Mouse (Mus musculus): ENCODE measurements around the gene Baiap2l2.

- TF ChIP-seq POLR2A (IDR thresholded peaks at IDR 0.05; ENCODE audit: low read depth, low read length) (no peak), CTCF (IDR thresholded peaks at IDR 0.05; ENCODE audit: borderline replicate concordance, insufficient read depth, low read length) (no peak)
Measured at GRCm38 (mm10) chr15:79219572-79219971, 65.8 kb downstream of the Baiap2l2 start.

All from embryonic fibroblast, embryonic 13.5 days (primary cell).